Mouse (Mus musculus) limb, embryonic 13.5 days (tissue): ENCODE results near the gene Tmem131l. TPM values are rescaled to one million over a fixed set of nuclear protein-coding genes. Genes with fewer than 3 reads are reported as not detected.

Experiments
- ATAC-seq: fragments of 200-750 bp; cut with Nextera tagmentation; 2 replicates; pipeline ENCODE4 v1.8.0; 2017; ENCODE audit warnings: low read depth, moderate number of reproducible peaks, moderate TSS enrichment; ENCODE audit not compliant: low FRiP score
- H3K27ac ChIP-seq: fragments of 300-500 bp; sonication (generic); 2 replicates; pipeline ENCODE4 v1.5.1; 2015; ENCODE audit warnings: inconsistent platforms, mild to moderate bottlenecking, moderate library complexity
- H3K27me3 ChIP-seq: fragments of 300-500 bp; sonication (generic); 2 replicates; pipeline ENCODE4 v1.6.1; 2015; ENCODE audit warnings: mild to moderate bottlenecking, inconsistent platforms
- H3K36me3 ChIP-seq: fragments of 300-500 bp; sonication (generic); 2 replicates; pipeline ENCODE4 v1.6.1; 2015; ENCODE audit warnings: inconsistent platforms, mild to moderate bottlenecking, moderate library complexity
- H3K4me1 ChIP-seq: fragments of 300-500 bp; sonication (generic); 2 replicates; pipeline ENCODE4 v1.6.1; 2015; ENCODE audit warnings: inconsistent platforms
- H3K4me2 ChIP-seq: fragments of 300-500 bp; sonication (generic); replicated peaks from 2 replicates; pipeline ENCODE4 v1.6.1; 2015; ENCODE audit warnings: inconsistent platforms, mild to moderate bottlenecking, moderate library complexity
- H3K4me3 ChIP-seq: fragments of 300-500 bp; sonication (generic); 2 replicates; pipeline ENCODE4 v1.5.1; 2015; ENCODE audit warnings: moderate library complexity, mild to moderate bottlenecking, inconsistent platforms
- H3K9ac ChIP-seq: fragments of 300-500 bp; sonication (generic); 2 replicates; pipeline ENCODE4 v1.6.1; 2015; ENCODE audit warnings: mild to moderate bottlenecking, inconsistent platforms
- H3K9me3 ChIP-seq: fragments of 300-500 bp; sonication (generic); 2 replicates; pipeline ENCODE4 v1.6.1; 2016; ENCODE audit warnings: inconsistent platforms
- WGBS: fragments of 180-500 bp; shearing (Covaris S2); methylation state at CpG from one replicate; pipeline ENCODE4 v1.1.7; 2015; 5-methylcytosine and 5-hydroxymethylcytosine counted together
- polyA plus RNA-seq: library from polyadenylated mRNA; unstranded; fragments of >200 nt; fragmentation: Nextera tagmentation; extraction: Ambion mirVana; gene quantifications from 2 replicates; pipeline ENCODE4 v1.2.1, GENCODE M21; 2015

Tmem131l gene
- 60.0 and 62.5 TPM in 2 replicates for polyA plus RNA-seq

GRCm38 (mm10) chr3:84039646-84040475, at the start of gene Tmem131l:
Gene Tmem131l, minus strand, starts transcription at chr3:84040175.
- peak; percentile 92 for ATAC-seq
- WGBS, result under 1% methylated on average over 59 of the region's 100 CpGs
- H3K9me3 ChIP-seq, result no peaks in the 10 kb centered on the region
- peak within 1 kb of the TSS; percentile 94 for H3K9ac ChIP-seq
- peak within 1 kb of the TSS; percentile 70 for H3K4me3 ChIP-seq
- peak within 1 kb of the TSS; percentile 91 for H3K27ac ChIP-seq
- H3K4me1 ChIP-seq, result peaks cover 19% of the 10 kb centered on the region
- H3K36me3 ChIP-seq, result peaks cover 7% of the 10 kb centered on the region; the same call in 1 of the 2 replicates
- no peaks in the 10 kb centered on the region for H3K27me3 ChIP-seq
- peak within 1 kb of the TSS; percentile 97 for H3K4me2 ChIP-seq

- Histone ChIP-seq H3K27me3 (no peaks in the 10 kb centered on the region), H3K9ac (no peak overlapping the region), H3K4me3 (no peak overlapping the region), H3K36me3 (no peaks in the 10 kb centered on the region), H3K9me3 (peaks cover 3% of the 10 kb centered on the region; the same call in 1 of the 2 replicates), H3K4me2 (no peak overlapping the region), H3K4me1 (peaks cover 10% of the 10 kb centered on the region), H3K27ac (no peak overlapping the region)
- ATAC-seq, result no peak
- WGBS, result 67% methylated on average over 2 of the region's 2 CpGs
Measured at GRCm38 (mm10) chr3:84086921-84087320, 46.9 kb upstream of the Tmem131l start.

GRCm38 (mm10) chr3:84086337-84086736, 46.4 kb upstream of the Tmem131l start:
- no peak overlapping the region for H3K27ac ChIP-seq
- no peak overlapping the region for H3K4me3 ChIP-seq
- WGBS, result 93% methylated on average over 7 of the region's 7 CpGs
- peaks cover 10% of the 10 kb centered on the region for H3K4me1 ChIP-seq
- H3K9me3 ChIP-seq, result peaks cover 4% of the 10 kb centered on the region; the same call in 1 of the 2 replicates
- no peak overlapping the region for H3K4me2 ChIP-seq
- no peaks in the 10 kb centered on the region for H3K27me3 ChIP-seq
- ATAC-seq, result no peak
- H3K9ac ChIP-seq, result no peak overlapping the region
- H3K36me3 ChIP-seq, result no peaks in the 10 kb centered on the region

- no peaks in the 10 kb centered on the region for H3K27me3 ChIP-seq
- no peak overlapping the region for H3K4me2 ChIP-seq
- WGBS, result 6% methylated on average over 9 of the region's 9 CpGs
- H3K4me3 ChIP-seq, result no peak overlapping the region
- H3K36me3 ChIP-seq, result no peaks in the 10 kb centered on the region
- H3K9me3 ChIP-seq, result peaks cover 4% of the 10 kb centered on the region; the same call in 1 of the 2 replicates
- peaks cover 14% of the 10 kb centered on the region for H3K4me1 ChIP-seq
- no peak overlapping the region for H3K27ac ChIP-seq
- no peak overlapping the region for H3K9ac ChIP-seq
- no peak for ATAC-seq
Measured at GRCm38 (mm10) chr3:84085429-84085828, 45.5 kb upstream of the Tmem131l start.

- H3K27ac ChIP-seq, result no peak overlapping the region
- no peaks in the 10 kb centered on the region for H3K36me3 ChIP-seq
- H3K9me3 ChIP-seq, result peaks cover 10% of the 10 kb centered on the region; the same call in 1 of the 2 replicates
- no peak overlapping the region for H3K9ac ChIP-seq
- no peak overlapping the region for H3K4me3 ChIP-seq
- no peaks in the 10 kb centered on the region for H3K27me3 ChIP-seq
- H3K4me1 ChIP-seq, result peaks cover 14% of the 10 kb centered on the region
- no peak overlapping the region for H3K4me2 ChIP-seq
- WGBS, result 83% methylated on average over 4 of the region's 4 CpGs
- no peak for ATAC-seq
Measured at GRCm38 (mm10) chr3:84081208-84081722, 41.3 kb upstream of the Tmem131l start.

GRCm38 (mm10) chr3:84080074-84080473, 40.1 kb upstream of the Tmem131l start:
- no peak overlapping the region for H3K4me3 ChIP-seq
- no peak overlapping the region for H3K9ac ChIP-seq
- no peak overlapping the region for H3K27ac ChIP-seq
- H3K4me2 ChIP-seq, result no peak overlapping the region
- peaks cover 10% of the 10 kb centered on the region; the same call in 1 of the 2 replicates for H3K9me3 ChIP-seq
- no peaks in the 10 kb centered on the region for H3K27me3 ChIP-seq
- ATAC-seq, result no peak
- WGBS, result 88% methylated on average over 7 of the region's 7 CpGs
- no peaks in the 10 kb centered on the region for H3K36me3 ChIP-seq
- peaks cover 10% of the 10 kb centered on the region for H3K4me1 ChIP-seq

- WGBS, result 73% methylated on average over 4 of the region's 4 CpGs
- Histone ChIP-seq H3K4me2 (no peak overlapping the region), H3K9ac (no peak overlapping the region), H3K4me1 (0 out of 2 replicates have a peak, but pooled peaks cover 7% of the 10 kb centered on the region), H3K4me3 (no peak overlapping the region), H3K27me3 (no peaks in the 10 kb centered on the region), H3K9me3 (peaks cover 10% of the 10 kb centered on the region; the same call in 1 of the 2 replicates), H3K27ac (no peak overlapping the region), H3K36me3 (no peaks in the 10 kb centered on the region)
- no peak for ATAC-seq
Measured at GRCm38 (mm10) chr3:84077505-84077904, 37.5 kb upstream of the Tmem131l start.

GRCm38 (mm10) chr3:84076543-84077332, 36.8 kb upstream of the Tmem131l start:
- WGBS, result 76% methylated on average over 13 of the region's 13 CpGs
- Histone ChIP-seq H3K36me3 (no peaks in the 10 kb centered on the region), H3K27ac (no peak overlapping the region), H3K9ac (no peak overlapping the region), H3K4me2 (no peak overlapping the region), H3K27me3 (no peaks in the 10 kb centered on the region), H3K4me3 (no peak overlapping the region), H3K9me3 (peaks cover 6% of the 10 kb centered on the region; the same call in 1 of the 2 replicates), H3K4me1 (0 out of 2 replicates have a peak, but pooled peaks cover 7% of the 10 kb centered on the region)
- ATAC-seq, result no peak

GRCm38 (mm10) chr3:84075516-84075915, 35.5 kb upstream of the Tmem131l start:
- Histone ChIP-seq H3K4me1 (0 out of 2 replicates have a peak, but pooled peaks cover 4% of the 10 kb centered on the region), H3K9me3 (peaks cover 6% of the 10 kb centered on the region; the same call in 1 of the 2 replicates), H3K27me3 (no peaks in the 10 kb centered on the region), H3K4me2 (no peak overlapping the region), H3K4me3 (no peak overlapping the region), H3K36me3 (no peaks in the 10 kb centered on the region), H3K9ac (no peak overlapping the region), H3K27ac (no peak overlapping the region)
- 58% methylated on average over 4 of the region's 4 CpGs for WGBS
- no peak for ATAC-seq

- WGBS, result 76% methylated on average over 2 of the region's 2 CpGs
- no peaks in the 10 kb centered on the region for H3K36me3 ChIP-seq
- ATAC-seq, result no peak
- 0 out of 2 replicates have a peak, but pooled peaks cover 4% of the 10 kb centered on the region for H3K4me1 ChIP-seq
- peaks cover 6% of the 10 kb centered on the region; the same call in 1 of the 2 replicates for H3K9me3 ChIP-seq
- H3K4me3 ChIP-seq, result no peak overlapping the region
- H3K4me2 ChIP-seq, result no peak overlapping the region
- H3K9ac ChIP-seq, result no peak overlapping the region
- H3K27me3 ChIP-seq, result no peaks in the 10 kb centered on the region
- no peak overlapping the region for H3K27ac ChIP-seq
Measured at GRCm38 (mm10) chr3:84074777-84075176, 34.8 kb upstream of the Tmem131l start.

GRCm38 (mm10) chr3:84071641-84072040, 31.7 kb upstream of the Tmem131l start:
- Histone ChIP-seq H3K9me3 (no peaks in the 10 kb centered on the region), H3K27ac (no peak overlapping the region), H3K4me3 (no peak overlapping the region), H3K4me2 (no peak overlapping the region), H3K4me1 (0 out of 2 replicates have a peak, but pooled peaks cover 4% of the 10 kb centered on the region), H3K27me3 (no peaks in the 10 kb centered on the region), H3K9ac (no peak overlapping the region), H3K36me3 (no peaks in the 10 kb centered on the region)
- no peak for ATAC-seq
- WGBS, result 14% methylated on average over 2 of the region's 2 CpGs
